In genomic region chr7:19763829-19764477, GRCm38 (mm10) we compare ENCODE assay signal across 23 mouse cellular contexts. TPM values are rescaled to one million over a fixed set of nuclear protein-coding genes. Genes with fewer than 3 reads are reported as not detected.
DNase-seq lines count a peak whose midpoint lies in the region; ATAC-seq and TF ChIP-seq lines count a peak whose summit lies in the region.
"Had no signal": no experiment of that assay in that cellular context is flagged by ENCODE, and none has a peak within 500 bp of the region (broad histone marks: within the 10 kb centered on the region; RNA-seq: fewer than 3 reads in every experiment).

No protein-coding gene starts in this region.

- TF ChIP-seq EP300 in lung, postnatal 0 days (IDR thresholded peaks at IDR 0.05) = no peak; the same call in 1 of the 2 replicates

- no peaks in the 10 kb centered on the region for H3K9me3 ChIP-seq in heart, embryonic 15.5 days (replicated peaks)
- H3K9me3 ChIP-seq in lung, postnatal 0 days (ENCODE audit: low read length) = no peaks in the 10 kb centered on the region
- H3K9me3 ChIP-seq: embryonic facial prominence, embryonic 13.5 days; G1E; liver, embryonic 13.5 days had no signal

- WGBS in heart, embryonic 15.5 days = 75% methylated on average over 13 of the region's 13 CpGs
- WGBS in lung, postnatal 0 days = 67% methylated on average over 13 of the region's 13 CpGs

- TF ChIP-seq CTCF in lung, postnatal 0 days (IDR thresholded peaks at IDR 0.05) = no peak

- no peak for ATAC-seq in heart, embryonic 15.5 days (replicated peaks; ENCODE audit: insufficient number of reproducible peaks, insufficient read depth, low FRiP score, low read depth)
- peak; percentile 53; the same call in 1 of the 2 replicates for ATAC-seq in lung, postnatal 0 days
- ATAC-seq: forebrain, postnatal 0 days had no signal

- no peak overlapping the region for H3K9ac ChIP-seq in heart, embryonic 15.5 days
- H3K9ac ChIP-seq in lung, postnatal 0 days (replicated peaks; ENCODE audit: low read depth) = no peak overlapping the region
- H3K9ac ChIP-seq: embryonic facial prominence, embryonic 13.5 days; forebrain, postnatal 0 days; liver, embryonic 13.5 days had no signal

- no peak for DNase-seq in heart, adult 8-10 months (ENCODE audit: low spot score)
- no peak for DNase-seq in lung, postnatal 0 days (ENCODE audit: low spot score)
- DNase-seq in lung, postnatal 4 days = no peak
- peak; percentile 61 for DNase-seq in lung, postnatal 25 days (ENCODE audit: low spot score)
- no peak for DNase-seq in natural killer cell, adult 2 months (ENCODE audit: low spot score in 2 of 2)
- no peak for DNase-seq in right cerebral cortex, postnatal 25 days
- DNase-seq: cerebellum, adult 11 months; cerebellum, postnatal 36 days; forebrain, postnatal 0 days; layer of hippocampus, adult 9-11 months; liver, embryonic 13.5 days; midbrain, embryonic 14.5 days; right cerebral cortex, adult 18-20 months; thymus, adult 18-20 months had no signal

- H3K4me2 ChIP-seq in heart, embryonic 15.5 days = no peak overlapping the region
- H3K4me2 ChIP-seq in lung, postnatal 0 days (replicated peaks; ENCODE audit: low read depth, low read length) = no peak overlapping the region
- H3K4me2 ChIP-seq: embryonic facial prominence, embryonic 13.5 days; liver, embryonic 13.5 days had no signal

- H3K27me3 ChIP-seq in heart, embryonic 15.5 days = no peaks in the 10 kb centered on the region
- H3K27me3 ChIP-seq in lung, postnatal 0 days (replicated peaks; ENCODE audit: insufficient read depth, low read length) = no peaks in the 10 kb centered on the region
- H3K27me3 ChIP-seq: embryonic facial prominence, embryonic 13.5 days had no signal

- 0 out of 2 replicates have a peak overlapping the region, but pooled peaks have one; percentile 69 for H3K27ac ChIP-seq in heart, embryonic 15.5 days
- no peak overlapping the region; the same call in 1 of the 2 replicates for H3K27ac ChIP-seq in lung, postnatal 0 days (ENCODE audit: low read length)
- H3K27ac ChIP-seq: embryonic facial prominence, embryonic 13.5 days; hindbrain, embryonic 10.5 days; kidney, postnatal 0 days; liver, embryonic 13.5 days; macrophage had no signal

- peaks cover 44% of the 10 kb centered on the region for H3K4me1 ChIP-seq in heart, embryonic 15.5 days (replicated peaks)
- peaks cover 5% of the 10 kb centered on the region; the same call in 1 of the 2 replicates for H3K4me1 ChIP-seq in lung, postnatal 0 days (ENCODE audit: insufficient read depth, low read depth, low read length)

- H3K4me3 ChIP-seq in heart, embryonic 15.5 days = no peak overlapping the region
- no peak overlapping the region for H3K4me3 ChIP-seq in lung, postnatal 0 days (ENCODE audit: low read depth, low read length)
- H3K4me3 ChIP-seq: embryonic facial prominence, embryonic 13.5 days; hindbrain, embryonic 10.5 days; liver, embryonic 13.5 days had no signal

- peaks cover 35% of the 10 kb centered on the region for H3K36me3 ChIP-seq in heart, embryonic 15.5 days
- H3K36me3 ChIP-seq in lung, postnatal 0 days (ENCODE audit: insufficient read depth, low read length) = peaks cover 17% of the 10 kb centered on the region; the same call in 1 of the 2 replicates
- H3K36me3 ChIP-seq: G1E; liver, embryonic 13.5 days had no signal

RNA-seq across cellular contexts. Expression of gene Bcam, which starts 6.9 kb away (rescaled TPM):
- 358 and 380 TPM in 2 replicates for polyA plus RNA-seq in heart, embryonic 15.5 days (2015; fragmentation: Nextera tagmentation; extraction: Ambion mirVana)
- total RNA-seq in heart, adult 8-10 months (2022) = 100 to 1,000 TPM; 185 to 199 (median 197) TPM
- 477 and 507 TPM in 2 replicates for polyA plus RNA-seq in lung, postnatal 0 days (2015; fragmentation: Nextera tagmentation; extraction: Ambion mirVana)
- polyA plus RNA-seq: G1E had no signal

RNA-seq across cellular contexts. Expression of gene Nectin2, which starts 13.7 kb away (rescaled TPM):
- polyA plus RNA-seq in heart, embryonic 15.5 days (2015; fragmentation: Nextera tagmentation; extraction: Ambion mirVana) = 66.5 and 81.4 TPM in 2 replicates
- total RNA-seq in heart, adult 8-10 months (2022) = 10 to 100 TPM; 24.8 to 37.3 (median 34.9) TPM
- 113 and 116 TPM in 2 replicates for polyA plus RNA-seq in lung, postnatal 0 days (2015; fragmentation: Nextera tagmentation; extraction: Ambion mirVana)

RNA-seq across cellular contexts. Expression of gene Cblc, which starts 32.7 kb away (rescaled TPM):
- 0.47 and 2.5 TPM in 2 replicates for polyA plus RNA-seq in heart, embryonic 15.5 days (2015; fragmentation: Nextera tagmentation; extraction: Ambion mirVana)
- total RNA-seq in heart, adult 8-10 months (2022) = under 1 TPM in 2 of 4 experiments, not detected in 2; 0.37 to 0.76 TPM
- 18.4 and 23.9 TPM in 2 replicates for polyA plus RNA-seq in lung, postnatal 0 days (2015; fragmentation: Nextera tagmentation; extraction: Ambion mirVana)
- total RNA-seq: G1E; gastrocnemius, adult 8-10 months; left cerebral cortex, adult 8-10 months had no signal
- polyA plus RNA-seq: C2C12; G1E; macrophage; midbrain, embryonic 14.5 days had no signal

RNA-seq across cellular contexts. Expression of gene Tomm40, which starts 48.7 kb away (rescaled TPM):
- polyA plus RNA-seq in heart, embryonic 15.5 days (2015; fragmentation: Nextera tagmentation; extraction: Ambion mirVana) = 142 and 164 TPM in 2 replicates
- 100 to 1,000 TPM in 1 of 4 experiments, 10 to 100 TPM in 3; 94.0 to 101 (median 99.2) TPM for total RNA-seq in heart, adult 8-10 months (2022)
- polyA plus RNA-seq in lung, postnatal 0 days (2015; fragmentation: Nextera tagmentation; extraction: Ambion mirVana) = 60.8 and 62.4 TPM in 2 replicates

RNA-seq across cellular contexts. Expression of gene Bcl3, which starts 58.6 kb away (rescaled TPM):
- 2.0 and 4.7 TPM in 2 replicates for polyA plus RNA-seq in heart, embryonic 15.5 days (2015; fragmentation: Nextera tagmentation; extraction: Ambion mirVana)
- total RNA-seq in heart, adult 8-10 months (2022) = 1 to 10 TPM; 2.1 to 4.4 (median 3.5) TPM
- polyA plus RNA-seq in lung, postnatal 0 days (2015; fragmentation: Nextera tagmentation; extraction: Ambion mirVana) = 8.3 and 20.0 TPM in 2 replicates
